Mouse (Mus musculus) embryo, embryonic 10 days (tissue): ENCODE measurements around the gene Tmem206.

ENCODE experiments used
- DNase-seq: peaks from one replicate; pipeline ENCODE4 v3.0.0-alpha.2; 2015; ENCODE audit warnings: low spot score

The Tmem206 gene

DNA sequence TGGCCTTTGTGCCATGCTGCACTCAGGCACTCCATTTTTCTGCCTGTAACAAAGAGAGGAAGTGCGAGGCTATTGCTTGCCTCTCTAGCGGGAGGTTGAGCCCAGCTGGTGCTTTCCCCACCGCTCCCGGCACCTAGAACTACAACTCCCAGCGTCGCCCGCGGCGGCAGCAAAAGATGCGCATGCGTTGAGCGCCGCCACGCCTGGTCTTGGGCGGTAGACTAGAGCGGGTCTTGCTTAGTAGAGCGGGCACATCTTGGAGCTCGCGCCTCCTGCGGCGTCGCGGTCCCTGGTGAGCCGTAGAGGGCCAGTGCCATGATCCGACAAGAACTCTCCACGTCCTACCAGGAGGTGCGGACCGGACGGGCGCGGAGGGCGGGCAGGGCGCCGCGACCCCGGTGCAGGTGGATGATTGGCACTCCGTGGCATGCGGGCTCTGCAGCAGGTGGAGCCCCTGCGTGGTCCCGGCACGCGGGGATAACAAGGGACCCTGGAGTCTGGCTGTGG, at the start of gene Tmem206:
TSS of gene Tmem206 (plus strand) at position 187 of the 507 bp plus-strand sequence.
- DNase-seq = peak; percentile 99

GRCm38 (mm10) chr1:191276181-191276580, 49.5 kb upstream of the Tmem206 start:
- DNase-seq = no peak

DNA sequence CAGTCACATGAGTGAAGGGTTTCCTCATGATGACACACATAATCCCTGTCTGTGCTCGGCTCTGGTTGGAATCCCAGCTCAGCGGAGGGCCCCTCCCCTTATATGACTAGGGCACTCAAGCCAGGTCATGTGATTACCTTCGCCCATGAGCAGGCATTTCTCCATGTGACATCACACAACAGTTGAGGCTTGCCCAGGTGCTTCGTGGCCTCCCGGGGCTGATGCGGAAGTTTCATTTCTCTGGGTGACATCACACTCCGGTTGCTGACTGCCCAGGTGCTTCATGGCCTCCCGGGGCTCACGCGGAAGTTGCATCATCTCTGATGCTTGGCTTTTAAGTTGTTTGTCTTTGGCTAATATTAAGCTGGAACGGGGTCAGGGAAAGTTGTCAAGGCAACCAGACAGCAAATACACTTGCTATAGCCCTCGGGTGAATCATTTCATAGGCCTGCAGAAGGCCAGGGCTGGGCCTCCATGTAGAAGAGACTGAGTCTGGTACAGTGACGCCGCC, 48.1 kb upstream of the Tmem206 start:
- DNase-seq = no peak

- DNase-seq = no peak
Measured at GRCm38 (mm10) chr1:191278324-191278723, 47.4 kb upstream of the Tmem206 start.

DNA sequence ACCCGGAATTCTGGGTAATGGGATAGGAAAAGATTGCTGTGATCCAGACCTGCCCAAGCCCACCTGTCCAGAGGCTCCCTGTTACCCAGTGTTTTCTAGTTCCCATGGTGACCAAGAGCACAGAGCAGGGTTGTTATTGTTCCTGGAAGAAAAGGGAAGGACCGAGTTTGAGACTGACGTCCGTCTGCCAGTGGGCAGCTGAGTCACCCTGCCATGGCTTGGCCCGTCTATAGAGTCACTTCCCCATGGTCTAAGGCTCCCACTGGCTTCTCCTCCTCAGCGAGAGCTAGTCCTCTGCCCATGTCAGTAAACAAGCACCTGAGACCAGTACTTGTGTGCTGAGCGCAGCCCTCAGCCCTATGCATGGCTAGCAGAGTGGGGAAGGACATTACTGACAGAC, 44.5 kb upstream of the Tmem206 start:
- DNase-seq = no peak

- DNase-seq = no peak
Measured at GRCm38 (mm10) chr1:191282319-191282718, 43.4 kb upstream of the Tmem206 start.

GRCm38 (mm10) chr1:191283110-191284040, 42.3 kb upstream of the Tmem206 start:
- no peak for DNase-seq

GRCm38 (mm10) chr1:191284502-191284901, 41.2 kb upstream of the Tmem206 start:
- DNase-seq = no peak

GRCm38 (mm10) chr1:191288762-191289161, 37.0 kb upstream of the Tmem206 start:
- DNase-seq = peak; percentile 63

DNA sequence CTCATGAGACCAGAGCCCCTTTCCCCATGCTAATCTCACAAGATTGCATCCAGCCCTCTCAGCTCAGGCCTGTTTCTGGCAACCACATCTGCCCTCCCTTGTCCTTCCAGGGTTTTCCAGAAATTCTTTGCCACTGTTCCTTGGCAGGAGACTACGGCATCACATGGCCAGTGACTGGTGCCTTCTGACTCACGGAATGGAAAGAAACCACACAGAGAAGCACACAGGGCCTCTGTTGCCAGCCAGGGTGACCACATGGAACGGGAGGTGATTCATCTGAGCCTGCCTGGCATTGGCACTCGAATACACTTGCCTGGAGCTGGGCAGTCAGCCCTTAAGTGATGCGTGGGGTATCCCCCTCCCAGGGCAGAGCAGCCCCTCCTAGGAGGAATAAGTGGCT, 33.4 kb upstream of the Tmem206 start:
- no peak for DNase-seq

- DNase-seq = no peak
Measured at GRCm38 (mm10) chr1:191293051-191293450, 32.7 kb upstream of the Tmem206 start.

GRCm38 (mm10) chr1:191293996-191294795, 31.5 kb upstream of the Tmem206 start:
- no peak for DNase-seq

GRCm38 (mm10) chr1:191295784-191296183, 29.9 kb upstream of the Tmem206 start:
- no peak for DNase-seq

DNA sequence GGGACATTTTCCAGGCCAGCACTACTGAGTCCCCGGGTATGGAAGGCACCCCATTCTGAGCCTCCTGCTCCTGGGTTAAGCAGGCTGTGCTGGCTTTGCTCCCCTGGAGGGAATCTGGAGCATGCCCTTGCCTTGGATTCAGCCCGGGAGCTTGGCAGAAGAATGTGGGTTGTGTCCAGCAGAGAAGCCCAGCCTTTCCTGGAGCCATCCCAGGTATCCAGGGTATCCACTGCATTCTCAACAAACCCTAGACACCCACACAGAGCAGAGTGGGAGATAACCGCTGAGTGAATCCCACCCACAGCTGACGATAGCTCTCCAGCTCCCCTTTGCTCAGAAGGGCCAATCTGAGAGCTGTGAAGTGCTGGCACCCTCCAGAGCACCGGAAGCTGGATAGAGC, 29.3 kb upstream of the Tmem206 start:
- DNase-seq = no peak

DNA sequence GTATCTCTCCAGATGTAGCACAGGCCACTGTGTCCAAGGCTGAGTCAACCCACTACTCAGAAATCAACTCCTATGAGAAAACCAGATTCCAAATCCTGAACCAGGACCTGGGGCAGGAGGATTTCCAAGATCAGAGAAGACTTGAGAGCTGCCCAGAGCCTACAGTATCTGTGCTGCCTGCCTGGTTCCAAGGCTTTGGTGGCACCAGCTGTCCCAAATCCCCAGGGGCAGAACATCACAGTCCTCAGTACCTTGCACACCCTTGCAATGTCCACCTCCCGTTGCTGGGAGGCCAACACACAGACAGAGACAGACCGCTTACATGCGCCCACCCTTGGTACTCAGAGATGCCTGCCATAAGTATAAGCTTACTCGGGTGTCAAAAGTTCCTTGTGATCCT, 27.4 kb upstream of the Tmem206 start:
- DNase-seq = no peak

DNA sequence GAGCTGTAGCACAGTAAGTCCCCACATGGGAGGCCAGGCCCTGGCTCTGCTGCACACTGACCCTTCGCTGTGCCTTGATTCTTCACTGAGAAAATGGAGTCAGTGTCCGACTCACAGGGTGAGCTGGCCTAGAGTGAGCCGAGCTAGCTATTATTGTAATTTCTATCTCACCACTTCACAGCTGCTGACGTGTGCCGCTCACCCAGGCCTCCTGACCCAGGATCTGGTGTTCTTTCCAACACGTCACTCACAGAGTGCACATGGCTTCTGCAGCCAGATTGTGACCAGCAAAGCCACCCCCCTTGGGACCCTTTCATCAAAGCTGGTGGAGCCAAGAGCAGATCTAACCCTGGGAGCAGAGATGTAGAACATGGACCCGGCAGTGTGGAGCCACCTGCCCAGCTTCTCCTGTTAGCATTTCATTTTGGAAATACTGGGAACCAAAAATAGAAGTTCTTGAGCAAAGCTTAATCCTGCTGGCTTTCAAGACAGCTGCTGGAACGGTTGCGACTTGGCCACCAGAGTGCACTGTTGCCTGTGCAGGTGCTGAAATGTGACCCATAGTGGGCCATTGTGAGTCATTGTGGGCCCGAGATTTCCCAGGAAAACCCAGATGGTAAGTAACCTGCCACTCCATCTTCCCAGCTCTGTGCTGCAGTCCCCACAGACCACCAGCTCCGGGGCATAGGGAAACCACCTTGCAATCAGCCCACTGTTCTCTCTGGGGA, 26.3 kb upstream of the Tmem206 start:
- peak; percentile 70 for DNase-seq

DNA sequence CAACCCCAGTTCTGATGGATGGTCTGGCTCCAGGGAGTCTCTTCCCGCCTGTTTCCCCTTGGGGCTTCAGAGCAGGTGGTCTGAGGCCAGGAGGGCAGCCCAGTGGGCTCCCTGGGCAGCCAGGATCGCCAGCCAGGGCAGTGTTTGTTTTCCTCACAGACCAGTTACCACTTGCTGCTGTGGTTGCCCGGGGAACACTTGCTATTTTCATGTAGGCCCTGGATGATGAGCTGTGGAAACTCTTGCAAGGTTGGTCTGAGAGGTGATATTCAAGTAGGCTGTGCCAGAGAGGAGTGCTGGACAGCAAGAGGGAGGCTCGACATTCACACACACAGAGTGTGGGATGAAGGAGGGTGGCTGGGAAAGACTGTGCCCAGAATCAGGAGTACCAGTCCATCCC, 23.8 kb upstream of the Tmem206 start:
- no peak for DNase-seq

DNA sequence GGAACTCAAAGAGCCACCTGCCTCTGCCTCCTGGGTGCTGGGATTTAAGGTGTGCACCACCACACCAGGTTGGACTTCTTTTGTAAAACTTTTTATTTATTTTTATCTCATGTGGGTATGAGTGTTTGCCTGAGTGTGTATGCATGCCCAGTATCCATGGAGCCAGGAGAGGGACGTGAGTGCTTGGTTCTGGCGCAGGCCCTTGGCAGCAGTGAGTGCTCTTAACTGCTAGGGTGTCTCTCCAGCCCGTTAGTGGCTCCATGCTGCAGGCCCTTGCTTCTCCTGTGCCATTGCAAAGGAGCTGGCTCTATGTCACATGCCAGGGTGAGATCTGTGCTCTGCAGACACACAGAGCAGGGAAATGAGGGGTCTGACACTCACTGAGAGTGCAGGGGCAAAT, 22.0 kb upstream of the Tmem206 start:
- DNase-seq = no peak

DNA sequence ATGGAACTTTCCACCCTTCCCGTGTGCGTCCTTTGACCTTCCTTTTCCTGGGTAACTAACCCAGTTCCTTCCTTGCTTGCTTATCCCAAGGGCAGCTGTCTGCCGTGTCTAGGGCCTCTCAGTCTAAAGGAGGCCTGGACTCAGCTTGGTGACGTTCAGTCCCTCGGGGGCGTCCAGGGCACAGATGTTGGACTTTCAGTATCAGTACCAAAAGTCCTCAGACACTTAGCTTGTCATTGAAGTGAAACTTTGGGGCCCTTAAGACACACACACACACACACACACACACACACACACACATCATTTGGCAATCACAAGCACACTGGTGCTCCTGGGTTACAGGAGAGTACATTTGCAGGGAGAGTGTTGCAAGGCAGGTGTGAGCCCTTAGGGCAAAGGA, 21.5 kb upstream of the Tmem206 start:
- no peak for DNase-seq

- DNase-seq = peak; percentile 34
Measured at GRCm38 (mm10) chr1:191305610-191306009, 20.1 kb upstream of the Tmem206 start.

DNA sequence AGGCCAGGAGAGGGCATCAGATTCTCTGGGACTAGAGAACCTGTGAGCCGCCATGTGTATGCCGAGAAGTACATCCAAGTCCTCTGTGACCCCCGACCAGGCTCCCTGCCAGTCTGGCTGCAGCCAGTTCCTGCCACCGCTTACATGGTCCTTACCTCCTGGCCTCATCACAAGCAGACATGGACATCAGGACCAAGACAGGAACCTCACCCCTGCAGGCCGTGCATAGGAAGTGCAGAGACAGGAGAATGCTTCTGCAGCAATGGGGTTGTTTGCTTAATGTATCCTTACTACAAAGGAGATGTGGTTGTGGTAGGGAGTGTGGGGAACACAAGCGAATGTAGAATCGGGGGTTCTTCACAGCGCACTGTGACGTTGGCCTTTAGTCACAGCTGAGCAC, 19.4 kb upstream of the Tmem206 start:
- DNase-seq = no peak
